Mouse (Mus musculus) thymus, postnatal 4 days (tissue): ENCODE results near the gene Rnd2.
"Not testable (repeated sequence)": the region's sequence is repeated elsewhere in the genome, so short reads cannot be mapped to it uniquely, and the experiment has no call there.

Experiments used
- DNase-seq: peaks from one replicate; pipeline ENCODE4 v3.0.0; 2021

Rnd2 gene

DNA sequence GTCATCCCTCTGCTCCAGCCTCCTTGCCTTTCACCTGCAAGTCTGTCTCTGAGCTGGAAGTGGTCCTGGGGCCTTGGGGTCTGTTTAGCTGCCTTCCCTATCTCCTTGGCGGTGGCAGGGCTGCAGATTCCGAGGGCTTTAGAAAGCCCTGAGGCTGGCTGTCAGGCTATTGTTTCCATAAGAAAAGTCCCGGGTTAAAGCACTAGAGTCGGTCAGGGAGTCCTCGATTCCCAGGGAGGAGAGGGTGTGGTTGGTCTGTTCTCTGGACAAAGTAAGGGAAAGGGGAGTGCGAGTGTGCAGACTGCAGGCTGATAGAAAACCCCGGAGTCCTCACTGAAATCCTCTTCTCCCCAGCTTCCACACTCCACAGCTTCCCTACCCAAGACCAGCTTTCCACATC is 5.4 kb downstream of the Rnd2 start:
- no peak for DNase-seq

DNA sequence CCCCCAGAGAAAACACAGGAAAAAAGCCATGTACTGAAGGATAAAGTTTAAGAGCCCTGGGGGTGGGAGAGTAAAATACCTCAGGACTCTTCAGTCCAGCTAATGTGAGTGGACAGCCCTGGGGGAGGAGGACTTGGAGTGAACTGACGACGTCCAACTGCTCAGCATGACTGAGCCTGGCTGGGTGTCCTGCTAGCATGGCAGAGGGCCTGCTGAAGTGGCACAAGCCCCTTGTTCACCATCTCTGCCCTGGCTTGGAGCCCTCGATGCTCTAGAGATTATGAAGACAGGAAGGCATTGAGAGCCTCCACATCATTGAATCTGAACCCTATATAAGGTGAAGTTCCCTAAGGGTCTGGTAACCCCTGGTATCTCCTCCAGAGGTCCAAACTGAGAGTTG is 7.1 kb downstream of the Rnd2 start:
- DNase-seq = no peak

DNA sequence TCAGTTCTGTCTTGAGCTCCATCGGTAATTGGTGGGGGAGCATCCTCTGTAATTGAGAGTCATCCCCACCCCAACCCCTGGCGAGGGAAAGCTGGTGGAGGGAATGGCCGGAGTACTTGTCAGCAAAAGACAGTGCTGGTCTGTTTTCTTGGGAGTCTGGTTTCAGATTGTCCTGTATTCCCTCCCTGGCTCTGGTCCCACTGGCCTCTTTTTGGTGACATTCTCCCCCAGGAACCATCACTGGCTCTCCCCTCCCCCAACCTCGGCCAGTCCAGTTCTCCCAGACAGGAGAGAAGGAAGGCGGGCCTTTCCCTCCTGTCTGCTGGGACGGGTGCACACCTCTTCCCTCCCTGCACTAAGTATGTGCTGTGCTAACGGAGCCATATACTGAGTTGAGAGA is 7.5 kb downstream of the Rnd2 start:
- no peak for DNase-seq

DNA sequence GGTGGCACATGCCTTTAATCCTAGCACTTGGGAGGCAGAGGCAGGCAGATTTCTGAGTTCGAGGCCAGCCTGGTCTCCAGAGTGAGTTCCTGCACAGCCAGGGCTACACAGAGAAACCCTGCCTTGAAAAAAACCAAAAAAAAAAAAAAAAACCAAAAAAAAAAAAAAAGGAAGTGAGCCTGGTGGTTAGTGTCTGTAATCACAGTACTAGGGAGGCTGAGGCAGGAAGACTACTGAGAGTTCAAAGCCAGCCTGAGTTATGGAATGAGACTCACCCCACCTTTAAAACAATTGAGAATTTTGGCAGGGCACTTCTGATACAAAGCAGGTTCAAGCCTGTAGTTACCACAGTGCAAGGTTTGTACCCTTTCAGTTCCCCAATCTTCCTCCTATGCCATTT is 8.9 kb downstream of the Rnd2 start:
- DNase-seq = not testable (repeated sequence)

DNA sequence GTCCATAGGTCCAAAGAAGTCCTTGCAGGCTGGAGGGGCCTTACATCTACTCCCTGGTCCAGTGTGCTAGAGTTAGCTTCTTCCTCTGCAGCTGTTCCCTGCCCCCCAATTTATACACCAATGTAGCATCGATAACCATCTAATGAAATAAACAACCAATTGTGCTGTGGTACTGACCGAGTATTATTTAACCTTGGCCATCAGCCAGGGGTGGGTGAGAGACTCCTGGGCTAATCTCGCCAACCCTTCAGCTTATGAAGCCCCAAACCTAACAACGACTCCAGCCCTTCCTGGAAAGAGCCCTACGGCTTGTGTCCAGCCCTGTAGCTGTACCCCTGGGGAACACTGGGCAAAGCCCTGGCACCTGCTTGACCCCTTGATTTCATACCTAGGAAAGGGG is 9.5 kb downstream of the Rnd2 start:
- DNase-seq = no peak

DNA sequence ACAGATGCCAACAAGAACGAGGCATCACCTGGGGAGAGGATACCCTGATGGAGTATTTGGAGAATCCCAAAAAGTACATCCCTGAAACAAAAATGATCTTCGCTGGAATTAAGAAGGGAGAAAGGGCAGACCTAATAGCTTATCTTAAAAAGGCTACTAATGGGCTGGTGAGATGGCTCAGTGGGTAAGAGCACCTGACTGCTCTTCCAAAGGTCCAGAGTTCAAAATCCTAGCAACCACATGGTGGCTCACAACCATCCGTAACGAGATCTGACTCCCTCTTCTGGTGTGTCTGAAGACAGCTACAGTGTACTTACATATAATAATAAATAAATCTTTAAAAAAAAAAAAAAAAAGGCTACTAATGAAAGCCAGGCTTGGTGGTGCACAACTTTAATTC is 11.6 kb downstream of the Rnd2 start:
- not testable (repeated sequence) for DNase-seq

DNA sequence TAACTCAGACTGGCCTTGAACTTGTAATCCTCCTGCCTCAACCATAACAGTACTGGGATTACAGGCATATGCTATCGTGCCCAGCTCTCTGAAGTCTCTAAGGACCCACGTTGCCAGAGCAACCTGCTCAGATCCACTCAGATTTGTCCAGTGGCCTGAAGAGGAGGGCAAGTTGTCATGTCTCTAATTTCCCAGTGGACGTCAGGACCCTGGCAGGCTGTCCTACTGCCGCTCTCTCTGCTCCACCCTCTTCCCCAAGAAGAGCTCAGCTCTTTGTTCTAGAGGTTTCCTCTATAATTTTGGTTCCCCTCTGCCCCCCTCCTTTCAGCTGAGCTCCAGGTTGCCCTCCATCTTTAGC is 12.4 kb downstream of the Rnd2 start:
- DNase-seq = no peak

DNA sequence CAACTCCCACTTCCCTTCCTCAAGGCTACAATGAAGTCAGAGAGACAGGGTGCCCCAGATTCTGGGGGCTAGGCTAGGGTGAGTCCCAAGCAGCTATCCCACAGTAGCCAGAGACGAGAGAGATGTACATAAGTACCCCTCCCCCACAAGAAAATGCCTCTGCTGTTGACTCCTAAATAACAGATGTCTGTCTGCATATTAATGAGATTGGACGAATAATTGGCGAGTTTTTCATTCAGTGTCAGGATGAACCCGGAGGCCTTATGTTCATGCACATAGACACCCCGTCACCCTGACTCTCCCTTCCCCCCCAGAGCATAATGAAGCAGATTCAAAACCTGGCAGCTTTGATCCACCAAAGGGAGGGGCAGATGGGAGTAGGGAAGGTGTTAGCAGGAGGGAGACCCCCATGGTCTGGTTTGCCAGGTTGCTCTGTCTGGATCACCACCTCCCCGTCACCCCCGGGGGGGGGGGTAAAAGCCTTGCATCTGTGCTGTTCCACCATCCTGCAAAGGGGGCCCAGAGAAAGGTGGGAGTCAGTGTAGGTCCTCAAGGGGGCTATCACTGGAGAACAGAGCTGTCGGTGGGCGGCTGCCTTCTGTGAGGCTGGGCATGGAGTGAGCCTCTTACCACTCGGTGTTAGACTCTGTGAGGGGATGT is 12.9 kb downstream of the Rnd2 start:
- DNase-seq = no peak

DNA sequence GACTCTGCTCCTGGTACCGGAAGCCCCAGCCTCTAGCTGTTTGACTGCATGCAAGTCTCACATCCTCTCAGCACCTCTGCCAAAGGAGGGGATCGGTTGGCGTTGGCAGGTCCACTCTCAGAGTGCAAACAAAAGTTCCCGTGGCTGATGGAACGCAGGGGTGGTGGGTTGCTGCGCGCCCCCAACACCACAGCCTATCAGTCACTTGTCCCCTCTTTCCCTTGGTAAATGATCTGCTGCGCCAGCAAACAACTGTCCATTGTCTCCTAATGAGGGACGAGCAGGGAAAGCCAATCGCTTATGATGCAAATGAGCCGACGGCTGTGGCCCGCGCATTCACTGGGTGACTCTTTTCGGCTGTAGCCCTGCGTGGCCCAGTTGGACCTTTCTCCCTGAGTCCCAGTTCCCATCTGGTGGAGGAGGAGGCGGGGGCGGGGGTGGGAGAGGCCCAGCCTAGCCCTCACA is 14.4 kb downstream of the Rnd2 start:
- DNase-seq = no peak

DNA sequence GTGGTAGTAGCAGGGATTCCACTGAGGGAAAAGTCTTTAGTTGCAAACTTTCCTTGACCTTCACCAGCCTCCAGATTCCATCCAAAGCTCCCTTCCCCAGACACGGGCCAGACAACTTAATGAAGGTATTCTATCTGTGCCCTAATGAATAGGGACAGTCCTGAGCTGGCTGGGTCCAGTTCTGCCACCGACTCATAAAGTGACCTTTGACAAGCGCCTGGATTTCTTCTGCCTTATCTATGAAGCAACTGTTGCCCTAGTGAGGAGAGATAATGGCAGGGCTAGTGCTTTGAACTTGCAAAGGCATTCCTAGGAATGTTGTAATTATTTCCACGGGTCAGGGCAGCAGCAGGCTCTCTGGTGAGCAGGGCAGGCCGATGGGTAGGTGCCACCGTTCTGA is 16.1 kb downstream of the Rnd2 start:
- no peak for DNase-seq

DNA sequence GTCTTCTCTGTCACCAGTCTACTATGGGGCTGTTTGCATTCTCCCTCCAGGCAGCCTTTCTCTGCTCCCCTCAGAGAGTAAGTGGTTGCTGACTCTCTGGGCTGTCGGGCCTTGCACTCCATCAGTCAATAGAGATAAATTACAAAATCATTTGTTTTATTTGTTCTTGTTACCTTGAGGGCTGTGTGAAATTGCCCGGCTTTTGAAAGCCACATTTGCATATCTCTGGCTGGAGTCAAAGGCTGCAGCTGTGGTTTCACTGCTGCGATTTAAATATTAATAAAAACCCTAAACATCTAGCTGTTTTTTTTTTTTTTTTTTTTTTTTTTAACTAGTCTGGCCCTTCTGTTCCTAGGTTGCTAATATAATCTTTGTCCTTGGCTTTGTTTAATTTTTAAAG is 19.0 kb downstream of the Rnd2 start:
- no peak for DNase-seq

DNA sequence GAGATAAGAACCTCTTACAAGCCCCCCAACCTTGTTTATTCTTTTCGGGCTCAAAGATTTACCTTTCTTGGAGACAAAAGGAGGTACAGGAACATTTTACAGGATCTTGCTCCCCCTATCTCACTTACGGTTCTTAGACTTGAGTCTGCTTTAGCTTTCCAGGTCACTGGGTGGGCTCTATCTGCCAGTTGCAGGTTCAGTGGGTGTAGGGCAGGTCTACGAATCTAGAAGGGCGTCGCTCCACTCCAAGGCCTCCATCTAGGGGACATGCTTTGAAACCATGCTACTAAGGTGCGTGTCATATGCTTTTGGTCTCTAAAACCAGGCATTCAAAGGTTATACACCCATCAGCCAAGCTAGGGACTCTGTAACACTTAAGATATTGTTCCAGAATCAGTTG is 19.4 kb downstream of the Rnd2 start:
- no peak for DNase-seq

DNA sequence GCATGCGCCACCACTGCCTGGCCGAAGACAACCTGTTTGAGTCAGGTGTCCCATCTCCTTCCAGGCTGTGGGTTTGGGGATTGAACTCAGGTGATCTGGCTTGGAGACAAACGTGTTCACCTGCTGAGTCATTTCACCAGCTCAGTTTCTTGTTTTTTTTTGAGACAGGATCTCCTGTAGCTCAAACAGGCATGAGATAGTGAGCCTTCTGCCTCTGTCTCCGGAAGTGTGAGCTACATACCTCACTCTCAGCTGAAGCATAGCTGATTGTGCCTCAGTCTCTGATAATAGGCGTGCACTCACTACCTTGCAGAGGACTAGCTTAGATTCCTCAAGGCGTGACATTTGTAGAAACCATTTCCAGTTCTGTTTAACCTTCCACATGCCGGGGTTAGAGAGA is 20.0 kb downstream of the Rnd2 start:
- no peak for DNase-seq

DNA sequence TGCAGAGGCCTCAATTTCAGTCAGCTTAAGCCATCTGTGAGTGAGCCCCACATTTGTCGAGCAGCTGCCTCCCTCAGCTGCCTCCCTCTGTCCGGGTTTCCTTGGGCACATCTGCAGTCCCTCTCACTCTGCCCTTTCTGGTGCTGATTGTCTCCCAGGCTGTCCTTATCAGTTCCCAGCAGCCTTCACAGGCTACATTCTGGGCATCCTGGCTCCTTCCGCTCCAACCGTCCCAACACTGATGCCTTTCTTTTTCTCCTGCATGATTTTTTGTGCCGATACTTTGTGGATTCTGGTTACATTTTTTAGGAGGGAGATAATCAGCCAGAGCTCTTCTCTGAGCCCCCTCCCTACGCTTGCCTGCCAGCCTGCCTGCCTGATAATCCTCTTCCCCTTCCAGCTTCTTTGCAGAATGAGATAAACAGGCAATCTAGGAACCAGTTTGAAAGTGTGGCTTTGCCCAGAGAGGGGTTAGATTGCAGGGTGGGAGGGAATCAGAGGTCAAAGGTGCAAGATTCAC is 20.8 kb downstream of the Rnd2 start:
- no peak for DNase-seq

DNA sequence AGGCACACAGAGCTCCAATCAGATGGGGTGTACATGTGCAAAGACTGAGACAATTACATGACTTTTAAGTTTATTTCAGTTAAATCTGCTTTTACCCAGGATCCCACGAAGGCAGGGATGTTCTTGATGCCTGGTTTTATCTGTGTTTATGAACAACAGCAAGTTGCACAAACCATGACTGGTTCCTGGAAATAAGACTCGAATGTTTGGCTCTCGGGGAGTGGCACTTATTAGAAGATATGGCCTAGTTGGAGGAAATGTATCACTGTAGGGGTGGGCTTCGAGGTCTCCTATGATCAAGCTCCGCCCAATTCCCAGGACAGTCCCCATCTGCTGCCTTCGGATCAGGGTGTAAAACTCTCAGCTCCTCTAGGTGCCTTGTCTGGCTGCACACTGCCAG is 21.3 kb downstream of the Rnd2 start:
- DNase-seq = no peak

DNA sequence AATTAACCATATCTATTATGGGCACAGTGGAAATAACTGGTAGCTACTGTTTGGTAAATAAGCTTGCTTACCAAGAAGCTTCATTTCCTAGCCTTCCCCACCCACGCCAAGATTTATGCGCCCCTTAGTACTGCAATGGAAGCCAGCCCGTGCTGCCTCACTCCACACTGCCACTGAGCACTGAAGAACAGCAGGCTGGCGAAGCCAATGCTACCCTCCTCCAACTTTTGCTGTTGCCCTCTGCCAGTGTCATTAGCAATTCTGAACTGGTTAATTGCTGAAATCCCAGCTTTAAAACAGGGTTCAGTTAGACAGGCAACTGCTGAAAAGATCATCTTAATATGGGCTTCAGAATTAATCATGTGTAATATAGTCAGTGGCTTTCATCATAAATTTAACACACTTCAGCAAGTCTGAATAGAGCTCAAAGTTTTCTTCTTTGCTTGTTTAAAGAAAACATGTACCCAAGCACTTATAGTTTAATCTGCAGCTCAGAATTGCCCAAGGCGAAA is 41.5 kb downstream of the Rnd2 start:
- DNase-seq = no peak

DNA sequence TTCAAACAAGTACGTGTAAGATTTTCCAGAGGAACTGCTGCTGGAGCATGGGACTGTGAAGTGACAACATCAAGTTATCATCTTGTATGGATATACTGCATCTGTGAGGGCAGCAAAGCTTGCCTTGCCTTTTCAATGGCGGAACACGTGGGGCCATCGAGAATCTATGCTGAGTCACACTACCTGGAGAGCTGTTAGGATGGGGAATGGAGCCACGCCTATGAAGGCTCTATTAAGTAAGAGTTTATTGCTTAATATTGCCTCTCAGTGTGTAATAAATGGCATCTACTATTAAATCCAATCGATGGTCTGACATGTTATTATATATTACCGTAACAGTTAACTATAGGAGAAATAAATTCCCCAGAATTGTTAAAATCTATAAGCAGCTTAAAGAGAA is 42.3 kb downstream of the Rnd2 start:
- no peak for DNase-seq

DNA sequence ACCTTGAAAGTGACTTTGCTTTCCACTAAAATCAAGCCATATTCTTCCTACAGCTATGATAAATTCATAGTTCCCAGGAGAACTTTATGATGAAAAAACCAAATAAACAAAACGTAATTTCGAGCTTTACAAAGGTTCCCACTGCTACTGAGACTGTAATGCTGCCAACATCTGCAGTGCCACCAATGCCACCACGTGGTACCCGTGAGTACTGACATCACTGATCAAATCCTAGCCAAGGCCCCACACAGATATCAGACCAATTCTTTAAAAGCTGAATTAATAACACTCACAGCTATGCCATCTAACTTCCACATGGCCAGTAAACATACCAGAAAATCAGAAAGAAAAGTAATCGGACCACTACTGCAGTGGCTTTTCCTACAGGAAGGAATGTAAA is 54.1 kb downstream of the Rnd2 start:
- no peak for DNase-seq

DNA sequence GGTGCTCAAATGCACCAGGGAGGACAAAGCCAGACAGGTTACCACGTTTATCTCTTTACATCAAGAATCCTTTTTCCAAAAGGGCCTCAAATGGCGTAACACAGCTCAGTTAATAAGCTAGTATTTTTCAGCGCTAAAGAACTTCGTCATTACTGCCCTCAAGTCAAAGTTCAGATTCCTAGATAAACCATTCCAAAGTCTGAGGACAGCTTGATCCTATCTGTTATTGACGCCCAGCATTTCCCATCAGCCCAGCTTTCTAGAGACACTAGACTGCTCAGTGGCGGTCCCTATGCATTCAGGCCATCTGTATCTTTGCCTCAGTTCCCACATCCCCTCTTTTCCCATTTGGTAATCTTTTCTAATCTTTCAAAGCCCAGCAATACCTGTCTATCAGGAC is 54.6 kb downstream of the Rnd2 start:
- no peak for DNase-seq
